Mouse (Mus musculus): ENCODE measurements around the gene Slu7. TPM values are rescaled to one million over a fixed set of nuclear protein-coding genes. Genes with fewer than 3 reads are reported as not detected.
A peak's percentile ranks its signal among the peaks of the same experiment; 100 is the strongest.

The Slu7 gene
- total RNA-seq (2015; ENCODE audit: low replicate concordance) (8.8 and 20.5 TPM in 2 replicates), total RNA-seq (2017; ENCODE audit: low replicate concordance) (44.4 and 47.6 TPM in 2 replicates)

DNA sequence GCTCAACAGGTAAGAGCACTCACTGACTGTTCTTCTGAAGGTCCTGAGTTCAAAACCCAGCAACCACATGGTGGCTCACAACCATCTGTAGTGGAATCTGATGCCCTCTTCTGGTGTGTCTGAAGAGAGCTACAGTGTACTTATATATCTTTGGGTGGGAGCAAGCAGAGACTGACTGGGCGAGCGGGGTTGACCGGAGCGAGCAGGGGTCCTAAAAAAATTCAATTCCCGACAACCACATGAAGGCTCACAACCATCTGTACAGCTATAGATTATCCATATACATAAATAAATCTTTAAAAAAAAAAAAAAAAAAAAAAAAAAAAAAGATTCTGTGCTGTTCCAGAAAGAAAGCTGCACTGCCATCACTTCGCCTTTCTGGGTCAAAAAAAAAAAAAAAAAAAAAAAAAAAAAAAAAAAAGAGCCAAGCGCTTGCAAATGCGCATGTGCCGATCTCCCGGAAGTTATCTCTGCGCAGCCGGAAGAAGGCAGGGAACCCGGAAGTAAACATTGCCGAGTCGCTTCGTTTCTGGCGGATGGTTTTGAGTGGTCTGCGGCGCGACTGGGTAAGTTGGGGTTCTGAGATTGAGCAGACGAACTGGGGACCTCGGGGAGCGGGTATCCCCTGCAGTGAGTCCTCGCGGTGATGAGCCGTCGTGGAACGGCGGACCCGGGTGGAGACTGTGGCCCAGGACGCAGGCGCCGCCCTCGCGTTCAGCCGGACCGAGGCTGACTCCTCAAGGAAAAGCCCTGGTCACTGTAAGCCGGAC is at the start of gene Slu7:
Gene Slu7 (plus strand): TSS at position 491 of the 770 bp plus-strand sequence.
- ATAC-seq (replicated peaks; ENCODE audit: low FRiP score, poor library complexity, severe bottlenecking) = peak; percentile 93

DNA sequence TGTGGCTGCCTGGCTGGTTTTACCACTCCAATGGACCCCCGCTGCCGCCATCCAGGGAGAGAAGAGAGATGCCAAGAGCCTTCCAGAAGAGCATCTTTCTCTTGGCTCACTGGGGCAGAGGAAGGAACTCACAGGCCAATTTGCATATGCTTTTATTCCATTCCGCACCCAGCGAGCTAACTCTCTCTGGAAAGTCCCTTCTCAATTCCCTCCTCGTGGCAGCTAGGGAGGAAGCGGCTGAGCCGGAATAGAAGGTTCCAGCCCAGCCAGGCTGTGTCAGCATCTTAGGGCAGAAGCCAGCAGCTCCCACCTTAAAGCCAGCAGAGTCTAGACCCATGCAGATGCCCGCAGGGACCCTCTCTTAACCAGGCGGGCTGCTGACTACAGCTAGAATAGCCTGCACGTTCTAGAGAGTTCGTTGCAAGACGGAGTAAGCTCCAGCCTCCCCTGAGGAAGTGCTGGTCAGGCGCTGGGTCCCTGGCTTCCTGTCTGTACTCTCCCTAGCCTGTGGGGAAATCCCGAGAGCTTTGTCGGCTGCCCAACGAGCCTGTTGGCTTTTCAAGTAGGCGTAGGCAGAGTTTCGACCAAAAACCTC is 48.4 kb upstream of the Slu7 start:
- ATAC-seq (replicated peaks; ENCODE audit: low FRiP score, poor library complexity, severe bottlenecking) = no peak

DNA sequence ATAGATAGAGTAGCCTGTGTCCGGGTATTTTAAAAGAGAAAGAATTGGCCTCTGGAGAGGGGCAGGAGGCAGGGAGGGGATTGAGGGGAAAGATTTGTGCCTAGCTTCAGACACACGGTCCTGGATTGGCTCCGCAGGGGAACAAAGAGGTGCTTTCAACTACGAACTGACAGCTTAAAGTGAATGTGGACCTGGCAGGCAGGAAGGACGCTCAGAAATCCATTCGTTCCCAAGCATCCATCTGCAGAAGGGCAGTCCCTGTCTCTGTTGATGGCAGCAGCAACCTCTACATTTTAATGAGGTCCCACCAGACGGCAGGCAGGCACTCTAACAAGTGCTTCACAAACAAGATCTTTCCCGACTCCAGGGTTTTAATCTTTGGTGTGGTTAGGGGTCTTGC is 47.8 kb upstream of the Slu7 start:
- ATAC-seq (replicated peaks; ENCODE audit: low FRiP score, poor library complexity, severe bottlenecking) = no peak

DNA sequence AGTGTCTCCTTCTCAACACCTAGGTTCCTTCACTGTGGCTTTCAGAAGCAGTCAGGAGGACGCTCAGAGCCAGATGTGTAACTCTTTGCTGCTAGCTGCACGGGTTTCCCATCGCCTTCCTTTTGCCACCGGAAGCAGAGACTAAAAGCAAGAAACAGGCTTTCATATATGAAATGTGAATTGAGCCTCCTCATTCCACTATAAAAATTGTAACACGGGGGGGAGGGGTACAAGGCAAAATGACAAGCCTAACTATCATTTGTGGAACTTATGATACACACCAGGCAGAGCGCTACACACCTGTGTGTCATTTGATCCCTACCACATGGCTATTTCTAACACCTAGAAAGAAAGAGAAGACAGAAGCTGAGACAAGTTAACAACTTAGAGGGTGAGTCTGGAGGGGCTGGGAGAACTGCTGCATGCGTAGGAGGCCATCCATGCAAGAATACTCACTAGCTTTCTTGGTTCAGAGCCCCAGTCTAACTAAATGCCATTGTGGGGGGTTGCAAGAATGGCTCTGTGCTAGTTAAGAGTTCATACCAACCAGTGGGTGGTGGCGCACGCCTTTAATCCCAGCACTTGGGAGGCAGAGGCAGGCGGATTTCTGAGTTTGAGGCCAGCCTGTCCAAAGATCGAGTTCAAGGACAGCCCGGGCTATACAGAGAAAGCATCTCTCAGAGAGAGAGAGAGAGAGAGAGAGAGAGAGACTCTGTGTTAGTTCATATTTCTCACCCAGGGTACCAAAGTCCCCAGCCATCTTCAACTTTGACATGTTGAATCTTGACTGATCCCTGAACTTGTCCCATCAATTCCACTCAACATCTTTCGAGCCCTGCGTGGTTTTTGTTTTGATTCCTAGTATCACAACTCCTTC is 46.3 kb upstream of the Slu7 start:
- ATAC-seq (replicated peaks; ENCODE audit: low FRiP score, poor library complexity, severe bottlenecking) = no peak

DNA sequence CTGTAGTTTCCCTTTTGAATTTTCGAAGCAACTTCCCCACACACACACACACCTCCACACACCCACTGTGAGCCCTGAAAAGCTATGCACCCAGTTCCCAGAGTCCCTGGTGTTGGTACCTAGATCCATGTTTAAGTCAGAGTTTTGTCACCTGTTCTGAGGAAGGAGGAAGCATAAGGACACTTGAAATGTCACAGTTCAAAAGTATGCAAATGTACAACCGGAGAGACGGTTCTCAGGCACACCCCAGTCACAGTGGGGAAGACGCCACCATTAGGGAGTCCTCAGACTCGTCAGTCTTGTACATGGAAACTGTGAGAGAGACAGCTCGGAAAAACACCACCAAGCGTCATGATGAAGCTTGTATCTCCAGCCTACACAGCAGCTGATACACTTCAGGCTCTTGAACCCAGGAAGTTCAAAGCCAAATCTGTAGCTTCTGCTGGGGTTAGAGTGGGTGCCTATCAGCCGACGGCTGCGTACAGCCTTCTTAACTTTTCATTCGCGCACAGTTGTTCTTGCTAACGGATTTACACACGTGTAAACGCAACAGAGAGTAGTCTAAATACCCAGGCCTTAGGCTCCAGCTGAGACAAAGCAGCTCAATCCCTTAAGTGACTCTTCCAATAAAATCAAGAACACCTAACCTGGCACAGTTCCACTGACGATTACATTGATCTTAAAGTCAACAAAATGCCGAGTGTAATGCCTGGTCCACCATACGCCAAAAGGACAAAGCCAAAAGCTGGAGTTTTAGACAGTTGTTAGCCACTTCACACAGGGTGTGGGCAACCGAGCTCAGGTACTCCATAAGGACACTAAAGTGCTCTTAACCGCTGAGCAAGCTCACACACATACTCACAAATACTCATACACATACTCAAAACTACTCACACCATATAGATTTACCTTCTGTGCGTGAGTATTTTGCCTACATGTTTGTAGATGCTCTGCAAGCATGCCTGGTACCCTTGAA is 45.1 kb upstream of the Slu7 start:
- ATAC-seq (replicated peaks; ENCODE audit: low FRiP score, poor library complexity, severe bottlenecking) = no peak

DNA sequence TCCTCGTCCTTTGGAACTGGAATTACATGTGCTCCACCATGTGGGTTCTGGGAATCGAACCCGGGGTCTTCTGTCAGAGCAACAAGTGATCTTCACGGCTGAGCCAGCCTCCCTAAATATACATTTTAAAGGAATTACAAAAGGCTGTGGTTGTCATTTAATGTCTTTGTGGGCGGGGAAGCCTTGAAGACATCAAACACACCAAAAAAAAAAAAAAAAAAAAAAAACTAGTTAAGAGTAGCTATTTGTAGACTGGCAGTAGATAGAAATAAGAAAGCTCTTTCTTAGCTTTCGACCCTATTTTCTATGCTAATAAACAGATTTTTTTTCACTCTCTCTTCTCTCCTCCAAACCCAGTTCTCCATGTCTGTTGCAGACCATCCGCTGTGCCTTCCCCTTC is 44.4 kb upstream of the Slu7 start:
- no peak for ATAC-seq (replicated peaks; ENCODE audit: low FRiP score, poor library complexity, severe bottlenecking)

DNA sequence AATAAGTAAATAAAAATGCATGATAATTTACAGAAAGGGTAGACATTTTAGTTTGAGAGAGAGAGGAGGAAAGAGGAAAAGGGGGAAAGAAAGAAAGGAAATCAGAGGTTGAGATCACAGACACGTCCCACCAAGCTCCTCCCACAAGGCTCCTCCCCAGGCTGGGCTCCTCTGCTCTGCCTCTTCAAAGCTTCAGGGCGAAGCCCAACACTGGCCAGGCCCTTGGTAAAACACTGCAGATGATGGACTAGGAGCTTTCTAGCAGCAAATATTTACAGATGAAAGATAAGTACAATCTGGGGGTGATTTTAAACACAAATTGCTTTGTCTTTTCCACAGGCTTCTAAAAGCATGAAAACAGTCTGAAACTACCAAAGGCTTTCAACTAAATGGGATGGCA is 40.8 kb upstream of the Slu7 start:
- no peak for ATAC-seq (replicated peaks; ENCODE audit: low FRiP score, poor library complexity, severe bottlenecking)

GRCm38 (mm10) chr11:43393325-43393724 is 40.2 kb upstream of the Slu7 start:
- ATAC-seq (replicated peaks; ENCODE audit: low FRiP score, poor library complexity, severe bottlenecking) = no peak

- no peak for ATAC-seq (replicated peaks; ENCODE audit: low FRiP score, poor library complexity, severe bottlenecking)
Observed at GRCm38 (mm10) chr11:43395073-43395948, 38.2 kb upstream of the Slu7 start.

DNA sequence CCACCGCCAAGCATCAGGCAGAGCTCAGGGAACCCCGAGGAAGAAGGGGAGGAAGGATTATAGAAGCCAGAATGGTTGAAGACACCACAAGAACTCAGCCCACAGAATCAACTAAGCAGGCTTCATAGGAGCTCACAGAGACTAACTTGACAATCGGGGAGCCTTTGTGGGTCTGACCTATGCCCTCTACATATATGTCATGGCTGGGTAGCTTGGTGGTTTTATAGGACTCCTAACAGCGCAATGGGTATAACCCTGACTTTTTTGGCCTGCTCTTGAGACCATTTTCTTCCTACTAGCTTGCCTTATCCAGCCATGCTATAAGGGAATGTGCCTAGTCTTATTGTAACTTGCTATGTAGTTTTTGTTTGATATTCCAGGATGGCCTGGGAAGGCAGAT is 37.3 kb upstream of the Slu7 start:
- no peak for ATAC-seq (replicated peaks; ENCODE audit: low FRiP score, poor library complexity, severe bottlenecking)

- ATAC-seq (replicated peaks; ENCODE audit: low FRiP score, poor library complexity, severe bottlenecking) = no peak
Observed at GRCm38 (mm10) chr11:43396672-43397071, 36.9 kb upstream of the Slu7 start.

GRCm38 (mm10) chr11:43399297-43399696 is 34.2 kb upstream of the Slu7 start:
- ATAC-seq (replicated peaks; ENCODE audit: low FRiP score, poor library complexity, severe bottlenecking) = no peak

DNA sequence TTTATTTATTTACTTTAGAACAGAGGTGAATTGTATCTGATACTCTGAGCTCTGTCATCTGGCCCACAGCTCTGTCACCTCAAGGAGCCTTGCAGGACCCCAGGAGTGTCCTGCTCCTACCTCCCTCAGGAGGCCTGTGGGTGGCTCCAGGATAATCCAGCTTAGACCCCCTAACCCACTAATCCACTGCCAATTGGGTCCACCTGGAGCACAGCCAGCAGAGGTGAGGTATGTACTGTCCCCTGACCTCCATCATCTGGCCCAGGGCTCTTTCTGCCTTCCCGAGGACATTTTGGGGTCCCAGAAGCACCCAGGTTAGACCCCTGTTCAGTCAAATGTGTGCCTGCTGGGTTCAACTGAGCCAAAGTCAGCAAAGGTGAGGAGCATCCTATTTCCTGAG is 33.4 kb upstream of the Slu7 start:
- no peak for ATAC-seq (replicated peaks; ENCODE audit: low FRiP score, poor library complexity, severe bottlenecking)

- ATAC-seq (replicated peaks; ENCODE audit: low FRiP score, poor library complexity, severe bottlenecking) = no peak
Observed at GRCm38 (mm10) chr11:43404150-43404807, 29.3 kb upstream of the Slu7 start.

- ATAC-seq (replicated peaks; ENCODE audit: low FRiP score, poor library complexity, severe bottlenecking) = no peak
Observed at GRCm38 (mm10) chr11:43408888-43409287, 24.7 kb upstream of the Slu7 start.

GRCm38 (mm10) chr11:43410291-43410690 is 23.3 kb upstream of the Slu7 start:
- no peak for ATAC-seq (replicated peaks; ENCODE audit: low FRiP score, poor library complexity, severe bottlenecking)

- ATAC-seq (replicated peaks; ENCODE audit: low FRiP score, poor library complexity, severe bottlenecking) = peak; percentile 59; the same call in 1 of the 2 replicates
Observed at GRCm38 (mm10) chr11:43411413-43411812, 22.1 kb upstream of the Slu7 start.

Data from erythroid progenitor cell, adult 5-6 weeks (primary cell).